Mouse (Mus musculus): ENCODE data around the gene Gad2. TPM values are rescaled to one million over a fixed set of nuclear protein-coding genes. Genes with fewer than 3 reads are reported as not detected.

Gad2 gene
- polyA plus RNA-seq, 1 experiment from 2014 or later, result 64.1 TPM

DNA sequence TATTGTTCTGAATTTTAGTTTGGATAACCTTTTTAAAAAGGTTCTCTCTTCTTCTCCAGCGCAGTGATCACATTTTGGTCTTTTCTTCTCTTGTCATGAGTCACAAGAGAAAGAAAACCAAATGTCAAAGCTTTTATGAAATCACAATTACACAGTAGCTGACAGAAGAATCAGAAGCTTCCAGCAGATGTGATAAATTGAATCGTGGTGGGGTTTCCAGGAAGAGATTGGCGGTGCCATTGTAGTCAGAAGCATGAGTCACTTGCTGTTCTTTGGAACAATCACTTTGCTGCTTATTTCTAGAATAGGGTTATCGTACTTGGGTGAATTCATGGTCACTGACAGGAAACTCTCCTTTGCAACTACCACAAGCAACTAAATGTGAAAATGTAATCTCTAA is 57.9 kb downstream of the Gad2 start:
- Histone ChIP-seq H3K4me3 (ENCODE audit: low read depth, low read length) (no peak overlapping the region), H3K9me3 (replicated peaks; ENCODE audit: control insufficient read depth, low read length, poor library complexity, severe bottlenecking) (no peaks in the 10 kb centered on the region), H3K27me3 (ENCODE audit: control insufficient read depth, insufficient read depth, low read depth, low read length) (no peaks in the 10 kb centered on the region), H3K4me1 (ENCODE audit: control insufficient read depth, insufficient read depth, low read length) (no peaks in the 10 kb centered on the region), H3K9ac (ENCODE audit: low read depth, low read length) (no peak overlapping the region), H3K36me3 (ENCODE audit: control insufficient read depth, insufficient read depth, low read length) (peaks cover 2% of the 10 kb centered on the region; the same call in 1 of the 2 replicates), H3K4me2 (ENCODE audit: low read length) (no peak overlapping the region), H3K27ac (ENCODE audit: low read length) (no peak overlapping the region)
- ATAC-seq, result no peak
- 43% methylated on average over 4 of the region's 4 CpGs for WGBS

GRCm38 (mm10) chr2:22689969-22690368 is 68.0 kb downstream of the Gad2 start:
- Histone ChIP-seq H3K4me2 (ENCODE audit: low read length) (no peak overlapping the region), H3K4me1 (ENCODE audit: control insufficient read depth, insufficient read depth, low read length) (no peaks in the 10 kb centered on the region), H3K9ac (ENCODE audit: low read depth, low read length) (no peak overlapping the region), H3K27ac (ENCODE audit: low read length) (no peak overlapping the region), H3K9me3 (replicated peaks; ENCODE audit: control insufficient read depth, low read length, poor library complexity, severe bottlenecking) (no peaks in the 10 kb centered on the region), H3K27me3 (ENCODE audit: control insufficient read depth, insufficient read depth, low read depth, low read length) (no peaks in the 10 kb centered on the region), H3K36me3 (ENCODE audit: control insufficient read depth, insufficient read depth, low read length) (0 out of 2 replicates have a peak, but pooled peaks cover 3% of the 10 kb centered on the region), H3K4me3 (ENCODE audit: low read depth, low read length) (no peak overlapping the region)
- 87% methylated on average over 7 of the region's 7 CpGs for WGBS
- ATAC-seq, result no peak

- Histone ChIP-seq H3K9ac (ENCODE audit: low read depth, low read length) (no peak overlapping the region), H3K27me3 (ENCODE audit: control insufficient read depth, insufficient read depth, low read depth, low read length) (no peaks in the 10 kb centered on the region), H3K4me2 (ENCODE audit: low read length) (no peak overlapping the region), H3K9me3 (replicated peaks; ENCODE audit: control insufficient read depth, low read length, poor library complexity, severe bottlenecking) (no peaks in the 10 kb centered on the region), H3K4me1 (ENCODE audit: control insufficient read depth, insufficient read depth, low read length) (no peaks in the 10 kb centered on the region; the same call in 1 of the 2 replicates), H3K36me3 (ENCODE audit: control insufficient read depth, insufficient read depth, low read length) (no peaks in the 10 kb centered on the region), H3K4me3 (ENCODE audit: low read depth, low read length) (no peak overlapping the region), H3K27ac (ENCODE audit: low read length) (no peak overlapping the region; the same call in 1 of the 2 replicates)
- WGBS, result 63% methylated on average over 4 of the region's 4 CpGs
- peak; percentile 56; the same call in 1 of the 2 replicates for ATAC-seq
Measured at GRCm38 (mm10) chr2:22704780-22705727, 83.0 kb downstream of the Gad2 start.

DNA sequence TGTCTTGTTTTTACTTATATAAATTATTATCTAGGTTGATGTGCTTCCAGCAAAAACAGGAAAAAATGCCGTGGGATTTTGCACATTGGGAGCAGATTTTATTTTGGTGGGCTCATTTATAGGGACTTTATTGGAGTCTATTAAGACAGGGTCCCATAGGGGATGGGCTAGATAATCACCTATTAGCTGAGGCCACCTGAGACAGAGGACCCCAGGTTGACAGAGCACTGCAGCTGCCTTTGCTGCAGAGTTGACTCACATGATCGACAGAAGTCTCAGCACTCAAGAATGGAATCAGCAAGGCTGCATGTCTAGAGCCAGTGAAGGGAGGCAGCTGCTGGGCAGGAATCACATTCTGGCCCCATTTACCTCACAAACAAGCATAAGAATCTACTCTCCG is 84.2 kb downstream of the Gad2 start:
- Histone ChIP-seq H3K4me1 (ENCODE audit: control insufficient read depth, insufficient read depth, low read length) (no peaks in the 10 kb centered on the region; the same call in 1 of the 2 replicates), H3K36me3 (ENCODE audit: control insufficient read depth, insufficient read depth, low read length) (no peaks in the 10 kb centered on the region), H3K4me2 (ENCODE audit: low read length) (no peak overlapping the region), H3K9me3 (replicated peaks; ENCODE audit: control insufficient read depth, low read length, poor library complexity, severe bottlenecking) (no peaks in the 10 kb centered on the region), H3K9ac (ENCODE audit: low read depth, low read length) (no peak overlapping the region), H3K4me3 (ENCODE audit: low read depth, low read length) (no peak overlapping the region), H3K27ac (ENCODE audit: low read length) (no peak overlapping the region), H3K27me3 (ENCODE audit: control insufficient read depth, insufficient read depth, low read depth, low read length) (no peaks in the 10 kb centered on the region)
- 59% methylated on average over 3 of the region's 3 CpGs for WGBS
- ATAC-seq, result no peak

DNA sequence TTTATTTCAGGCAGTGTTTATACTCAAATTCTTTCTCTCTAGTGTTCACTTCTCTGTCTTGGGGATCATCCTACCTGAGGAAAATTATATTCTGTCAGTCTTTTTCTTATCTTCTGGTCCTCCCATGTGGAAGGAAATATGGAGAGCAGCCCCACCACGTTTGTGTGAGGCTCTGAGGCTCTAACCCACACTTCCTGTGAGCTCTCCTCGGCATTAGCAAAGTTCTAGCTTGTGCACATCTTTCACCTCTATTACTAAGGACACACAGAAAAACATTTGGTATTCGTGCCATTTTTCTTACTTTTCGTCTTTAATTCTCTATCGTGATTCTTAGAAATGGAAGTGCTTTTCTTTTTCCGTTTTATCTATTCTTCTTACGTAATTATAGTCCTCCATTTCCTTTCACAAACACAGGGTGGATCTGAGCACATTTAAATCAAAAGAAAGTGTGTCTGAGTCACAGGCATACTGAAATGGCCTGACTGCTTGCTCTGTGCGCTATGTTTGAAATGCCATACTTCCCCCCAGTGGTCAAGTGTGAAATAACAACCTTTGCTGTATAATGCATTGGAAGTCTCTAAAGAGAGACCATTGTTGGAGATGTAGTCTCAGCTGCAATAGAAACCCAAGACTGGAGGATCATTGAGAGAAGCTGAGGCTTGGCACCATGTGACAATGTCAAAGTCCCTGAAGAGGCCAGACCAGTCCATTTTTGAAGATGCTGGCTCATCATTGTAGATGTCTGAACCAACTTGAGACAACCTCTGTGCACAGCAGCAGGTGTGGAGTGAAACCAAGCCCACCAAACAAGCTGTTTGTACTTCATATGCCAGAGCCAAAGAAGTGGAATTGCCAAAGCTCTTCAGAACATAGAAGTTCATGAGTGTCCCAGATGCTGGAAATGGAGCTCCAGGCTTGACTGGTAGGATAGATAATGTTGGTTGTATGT is 99.8 kb downstream of the Gad2 start:
- WGBS, result 24% methylated on average over 8 of the region's 8 CpGs
- peaks cover 4% of the 10 kb centered on the region; the same call in 1 of the 2 replicates for H3K4me1 ChIP-seq (ENCODE audit: control insufficient read depth, insufficient read depth, low read length)
- peak overlapping the region; percentile 72 for H3K27ac ChIP-seq (ENCODE audit: low read length)
- ATAC-seq, result peak; percentile 97
- H3K9ac ChIP-seq (ENCODE audit: low read depth, low read length), result no peak overlapping the region
- H3K9me3 ChIP-seq (replicated peaks; ENCODE audit: control insufficient read depth, low read length, poor library complexity, severe bottlenecking), result no peaks in the 10 kb centered on the region
- no peak overlapping the region for H3K4me3 ChIP-seq (ENCODE audit: low read depth, low read length)
- H3K27me3 ChIP-seq (ENCODE audit: control insufficient read depth, insufficient read depth, low read depth, low read length), result no peaks in the 10 kb centered on the region
- H3K36me3 ChIP-seq (ENCODE audit: control insufficient read depth, insufficient read depth, low read length), result no peaks in the 10 kb centered on the region
- H3K4me2 ChIP-seq (ENCODE audit: low read length), result no peak overlapping the region

DNA sequence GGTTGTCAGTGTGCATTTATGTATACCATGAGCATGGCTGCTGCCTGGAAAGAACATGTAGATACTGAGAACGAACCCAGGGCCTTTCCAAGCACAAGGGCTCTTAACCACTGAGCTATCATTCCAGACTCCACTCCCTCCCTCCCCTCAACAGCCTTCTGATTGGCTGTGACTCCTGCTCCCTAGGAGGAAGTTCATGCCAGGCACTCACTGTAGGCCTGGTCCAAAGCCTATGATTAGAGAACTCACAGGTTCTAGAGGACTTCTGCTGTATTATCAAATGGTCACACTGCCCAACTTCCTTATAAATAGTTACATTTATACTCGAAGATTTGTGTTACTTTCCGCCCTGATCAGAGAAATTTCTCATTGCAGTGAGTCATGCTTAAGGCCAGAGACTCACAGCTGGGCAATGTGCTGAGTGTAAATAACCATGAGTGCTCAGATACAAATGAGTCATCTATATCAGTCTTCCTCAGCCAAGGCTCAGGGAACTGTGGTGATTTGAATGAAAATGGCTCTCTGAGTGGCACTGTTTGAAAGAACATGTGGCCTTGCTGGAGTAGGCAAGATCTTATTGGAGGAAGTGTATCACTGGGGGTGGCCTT is 102.0 kb downstream of the Gad2 start:
- Histone ChIP-seq H3K27me3 (ENCODE audit: control insufficient read depth, insufficient read depth, low read depth, low read length) (no peaks in the 10 kb centered on the region), H3K4me1 (ENCODE audit: control insufficient read depth, insufficient read depth, low read length) (peaks cover 4% of the 10 kb centered on the region; the same call in 1 of the 2 replicates), H3K9ac (ENCODE audit: low read depth, low read length) (no peak overlapping the region), H3K4me2 (ENCODE audit: low read length) (no peak overlapping the region), H3K36me3 (ENCODE audit: control insufficient read depth, insufficient read depth, low read length) (no peaks in the 10 kb centered on the region), H3K4me3 (ENCODE audit: low read depth, low read length) (no peak overlapping the region), H3K27ac (ENCODE audit: low read length) (no peak overlapping the region), H3K9me3 (replicated peaks; ENCODE audit: control insufficient read depth, low read length, poor library complexity, severe bottlenecking) (no peaks in the 10 kb centered on the region)
- ATAC-seq, result no peak
- 84% methylated on average over 3 of the region's 3 CpGs for WGBS

- WGBS, result 79% methylated on average over 1 of the region's 1 CpGs
- ATAC-seq, result no peak
Measured at GRCm38 (mm10) chr2:22727113-22727512, 105.1 kb downstream of the Gad2 start.

DNA sequence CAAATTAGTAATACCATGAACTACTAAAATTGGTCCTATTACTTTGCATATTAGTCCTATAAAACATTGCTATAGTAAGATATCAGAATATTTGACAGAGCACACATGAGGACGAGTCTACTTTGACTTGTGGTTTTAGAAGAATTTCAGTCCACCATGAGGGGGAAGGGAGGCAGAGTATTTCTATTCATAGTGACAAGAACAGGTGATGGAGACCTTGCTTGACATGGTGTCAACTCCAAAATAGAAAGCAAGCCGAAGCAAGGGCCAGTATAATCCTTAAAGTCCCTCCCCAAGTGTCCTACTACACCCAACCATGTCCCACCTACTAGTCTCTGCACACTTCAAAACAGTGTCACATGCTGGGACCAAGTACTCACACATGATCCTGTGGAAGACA is 114.1 kb downstream of the Gad2 start:
- WGBS, result 76% methylated on average over 2 of the region's 2 CpGs
- no peak for ATAC-seq
- H3K27me3 ChIP-seq (ENCODE audit: control insufficient read depth, insufficient read depth, low read depth, low read length), result no peaks in the 10 kb centered on the region
- H3K4me1 ChIP-seq (ENCODE audit: control insufficient read depth, insufficient read depth, low read length), result no peaks in the 10 kb centered on the region
- H3K4me2 ChIP-seq (ENCODE audit: low read length), result no peak overlapping the region
- no peaks in the 10 kb centered on the region for H3K36me3 ChIP-seq (ENCODE audit: control insufficient read depth, insufficient read depth, low read length)
- H3K9ac ChIP-seq (ENCODE audit: low read depth, low read length), result no peak overlapping the region
- no peaks in the 10 kb centered on the region for H3K9me3 ChIP-seq (replicated peaks; ENCODE audit: control insufficient read depth, low read length, poor library complexity, severe bottlenecking)
- no peak overlapping the region for H3K27ac ChIP-seq (ENCODE audit: low read length)
- H3K4me3 ChIP-seq (ENCODE audit: low read depth, low read length), result no peak overlapping the region

More at GRCm38 (mm10) chr2:22727113-22727512, 105.1 kb downstream of the Gad2 start:
- Histone ChIP-seq H3K4me2 (ENCODE audit: low read length) (no peak overlapping the region), H3K4me3 (ENCODE audit: low read depth, low read length) (no peak overlapping the region), H3K9me3 (replicated peaks; ENCODE audit: control insufficient read depth, low read length, poor library complexity, severe bottlenecking) (no peaks in the 10 kb centered on the region), H3K4me1 (ENCODE audit: control insufficient read depth, insufficient read depth, low read length) (no peaks in the 10 kb centered on the region), H3K36me3 (ENCODE audit: control insufficient read depth, insufficient read depth, low read length) (no peaks in the 10 kb centered on the region), H3K27me3 (ENCODE audit: control insufficient read depth, insufficient read depth, low read depth, low read length) (no peaks in the 10 kb centered on the region), H3K9ac (ENCODE audit: low read depth, low read length) (no peak overlapping the region), H3K27ac (ENCODE audit: low read length) (no peak overlapping the region)

All from midbrain, embryonic 16.5 days (tissue).